Mouse (Mus musculus) kidney, postnatal 36 days (tissue): ENCODE results near the gene Abcg1.

ENCODE experiments used
- DNase-seq, 2 experiments: peaks; one replicate each; pipeline ENCODE4 v3.0.0; 2021 to 2022; ENCODE audit warnings: mixed read lengths in 2 of 2

The Abcg1 gene

GRCm38 (mm10) chr17:31042751-31043150 is 14.7 kb upstream of the Abcg1 start:
- DNase-seq, result no peak

GRCm38 (mm10) chr17:31057891-31058744 is 643 bp downstream of the Abcg1 start:
- DNase-seq, result no peak

- DNase-seq, result peak; percentile 74 to 76
Observed at GRCm38 (mm10) chr17:31058745-31059085, 1.2 kb downstream of the Abcg1 start.

GRCm38 (mm10) chr17:31060196-31060587 is 2.7 kb downstream of the Abcg1 start:
- peak in 1 of 2 experiments; percentile 51 for DNase-seq

GRCm38 (mm10) chr17:31060588-31061345 is 3.3 kb downstream of the Abcg1 start:
- DNase-seq, result peak; percentile 72 to 81

- DNase-seq, result no peak
Observed at GRCm38 (mm10) chr17:31061346-31062095, 4.0 kb downstream of the Abcg1 start.

GRCm38 (mm10) chr17:31066058-31066457 is 8.6 kb downstream of the Abcg1 start:
- DNase-seq, result no peak

- no peak for DNase-seq
Observed at GRCm38 (mm10) chr17:31067051-31067450, 9.6 kb downstream of the Abcg1 start.

GRCm38 (mm10) chr17:31069121-31069520 is 11.6 kb downstream of the Abcg1 start:
- no peak for DNase-seq

GRCm38 (mm10) chr17:31069845-31070244 is 12.4 kb downstream of the Abcg1 start:
- DNase-seq, result no peak

GRCm38 (mm10) chr17:31070403-31071185 is 13.1 kb downstream of the Abcg1 start:
- DNase-seq, result no peak

GRCm38 (mm10) chr17:31071421-31072301 is 14.2 kb downstream of the Abcg1 start:
- DNase-seq, result no peak

GRCm38 (mm10) chr17:31072872-31073271 is 15.4 kb downstream of the Abcg1 start:
- no peak for DNase-seq

- peak; percentile 80 to 89 for DNase-seq
Observed at GRCm38 (mm10) chr17:31073273-31074052, 16.0 kb downstream of the Abcg1 start.

- DNase-seq, result no peak
Observed at GRCm38 (mm10) chr17:31074053-31074590, 16.6 kb downstream of the Abcg1 start.

GRCm38 (mm10) chr17:31074666-31075065 is 17.2 kb downstream of the Abcg1 start:
- peak in 1 of 2 experiments; percentile 33 for DNase-seq

GRCm38 (mm10) chr17:31075471-31075870 is 18.0 kb downstream of the Abcg1 start:
- no peak for DNase-seq

GRCm38 (mm10) chr17:31077561-31077960 is 20.1 kb downstream of the Abcg1 start:
- no peak for DNase-seq

GRCm38 (mm10) chr17:31078581-31078980 is 21.1 kb downstream of the Abcg1 start:
- DNase-seq, result no peak
